In the genomic region with DNA sequence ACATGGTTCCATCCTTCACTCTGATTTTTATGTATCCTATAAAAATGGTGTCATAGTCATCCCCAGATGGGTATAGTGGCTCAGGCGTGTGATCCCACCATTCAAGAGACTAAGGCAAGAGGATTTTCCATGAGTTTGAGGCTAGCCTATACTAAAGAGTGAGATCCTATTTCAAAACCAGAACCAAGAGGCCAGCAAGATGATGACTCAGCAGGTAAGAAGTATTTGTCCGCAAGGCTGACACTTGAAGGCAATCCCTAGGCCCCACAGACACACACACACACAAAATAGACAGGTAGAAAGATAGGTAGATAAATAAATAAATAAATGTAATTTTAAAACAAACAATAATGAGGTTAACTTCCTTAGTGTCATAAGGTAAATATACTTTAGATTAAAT, we compare ENCODE assay signal across 27 mouse cellular contexts. TPM values are rescaled to one million over a fixed set of nuclear protein-coding genes. Genes with fewer than 3 reads are reported as not detected.
"Had no signal": no experiment of that assay in that cellular context is flagged by ENCODE, and none has a peak within 500 bp of the region (broad histone marks: within the 10 kb centered on the region; RNA-seq: fewer than 3 reads in every experiment).

No protein-coding gene starts in this region.

- H3K4me3 ChIP-seq: embryonic facial prominence, embryonic 10.5 days; embryonic facial prominence, embryonic 12.5 days; embryonic facial prominence, embryonic 13.5 days; embryonic facial prominence, embryonic 15.5 days; erythroblast, embryonic 14.5 days; forebrain, embryonic 10.5 days; forebrain, embryonic 12.5 days; forebrain, embryonic 13.5 days; forebrain, embryonic 15.5 days; gastrocnemius, adult 2 months; heart, embryonic 10.5 days had no signal

- H3K36me3 ChIP-seq: embryonic facial prominence, embryonic 10.5 days; embryonic facial prominence, embryonic 12.5 days; forebrain, embryonic 10.5 days; forebrain, embryonic 12.5 days; forebrain, embryonic 15.5 days; heart, embryonic 10.5 days had no signal

- H3K27ac ChIP-seq: embryonic facial prominence, embryonic 10.5 days; embryonic facial prominence, embryonic 12.5 days; embryonic facial prominence, embryonic 13.5 days; embryonic facial prominence, embryonic 15.5 days; forebrain, embryonic 10.5 days; forebrain, embryonic 12.5 days; forebrain, embryonic 13.5 days; forebrain, embryonic 15.5 days; gastrocnemius, adult 2 months; heart, embryonic 10.5 days had no signal

- H3K27me3 ChIP-seq: embryonic facial prominence, embryonic 12.5 days; embryonic facial prominence, embryonic 13.5 days; embryonic facial prominence, embryonic 15.5 days; forebrain, embryonic 12.5 days; forebrain, embryonic 13.5 days; forebrain, embryonic 15.5 days had no signal

- H3K9me3 ChIP-seq: embryonic facial prominence, embryonic 10.5 days; embryonic facial prominence, embryonic 12.5 days; embryonic facial prominence, embryonic 13.5 days; embryonic facial prominence, embryonic 15.5 days; forebrain, embryonic 10.5 days; forebrain, embryonic 12.5 days; forebrain, embryonic 13.5 days; forebrain, embryonic 15.5 days; heart, embryonic 10.5 days had no signal

- DNase-seq: cerebellum, adult 9-10 months; cerebellum, adult 9-11 months; cerebellum, postnatal 10 days; cerebellum, postnatal 14 days; cerebellum, postnatal 25 days; cerebellum, postnatal 36 days; embryo, embryonic 11 days; forebrain, postnatal 0 days; gastrocnemius, adult 2 months; gastrocnemius, postnatal 10 days; gastrocnemius, postnatal 14 days; gastrocnemius, postnatal 25 days; gastrocnemius, postnatal 36 days; heart, adult 11 months; heart, adult 18-20 months had no signal

- H3K4me2 ChIP-seq: embryonic facial prominence, embryonic 12.5 days; embryonic facial prominence, embryonic 13.5 days; embryonic facial prominence, embryonic 15.5 days; forebrain, embryonic 12.5 days; forebrain, embryonic 13.5 days; forebrain, embryonic 15.5 days had no signal

- H3K9ac ChIP-seq: embryonic facial prominence, embryonic 12.5 days; embryonic facial prominence, embryonic 13.5 days; embryonic facial prominence, embryonic 15.5 days; forebrain, embryonic 12.5 days; forebrain, embryonic 13.5 days; forebrain, embryonic 15.5 days; forebrain, postnatal 0 days had no signal

- H3K4me1 ChIP-seq: embryonic facial prominence, embryonic 10.5 days; embryonic facial prominence, embryonic 12.5 days; embryonic facial prominence, embryonic 13.5 days; embryonic facial prominence, embryonic 15.5 days; forebrain, embryonic 10.5 days; forebrain, embryonic 12.5 days; forebrain, embryonic 13.5 days; forebrain, embryonic 15.5 days; heart, embryonic 10.5 days had no signal

RNA-seq across cellular contexts. Expression of gene Il17d, which starts 42.3 kb away (rescaled TPM):
- total RNA-seq: common myeloid progenitor, adult 5-6 weeks; granulocyte monocyte progenitor cell, adult 5-6 weeks had no signal
- polyA plus RNA-seq: erythroblast, embryonic 14.5 days had no signal

RNA-seq across cellular contexts. Expression of gene Ift88, which starts 58.4 kb away (rescaled TPM):
- polyA plus RNA-seq: erythroblast, embryonic 14.5 days had no signal
